Mouse (Mus musculus) megakaryocyte, embryonic 14.5 days (primary cell): ENCODE measurements around the gene Sim2.

Source experiments
- FLI1 ChIP-seq: IDR thresholded peaks from 2 replicates; pipeline ENCODE4 v1.6.1; 2012; ENCODE audit warnings: low read length, inconsistent platforms, mixed read lengths
- GATA1 ChIP-seq: IDR thresholded peaks from 3 replicates; pipeline ENCODE4 v1.6.1; 2012; ENCODE audit warnings: mixed read lengths, low read length, inconsistent platforms, borderline replicate concordance

- TF ChIP-seq GATA1 (no peak), FLI1 (no peak)
Observed at GRCm38 (mm10) chr16:94140746-94141145, 56.0 kb downstream of the Sim2 start.
